Mouse (Mus musculus) cerebellum, postnatal 36 days (tissue): ENCODE measurements at regions not wholly inside any gene's neighbourhood (a gene's known extent, or its start where the extent isn't known, plus 50 kb on each side); places are given as distances from the start of the nearest gene placed in this dataset.
A peak's percentile ranks its signal among the peaks of the same experiment; 100 is the strongest.

Experiments
- DNase-seq, 2 experiments: peaks; one replicate each; pipeline ENCODE4 v3.0.0; 2021 to 2022; ENCODE audit warnings: mixed read lengths in 2 of 2

- DNase-seq, result no peak
Measured at GRCm38 (mm10) chr14:79852683-79853082, 81.6 kb upstream of the Pcdh8 start.

DNA sequence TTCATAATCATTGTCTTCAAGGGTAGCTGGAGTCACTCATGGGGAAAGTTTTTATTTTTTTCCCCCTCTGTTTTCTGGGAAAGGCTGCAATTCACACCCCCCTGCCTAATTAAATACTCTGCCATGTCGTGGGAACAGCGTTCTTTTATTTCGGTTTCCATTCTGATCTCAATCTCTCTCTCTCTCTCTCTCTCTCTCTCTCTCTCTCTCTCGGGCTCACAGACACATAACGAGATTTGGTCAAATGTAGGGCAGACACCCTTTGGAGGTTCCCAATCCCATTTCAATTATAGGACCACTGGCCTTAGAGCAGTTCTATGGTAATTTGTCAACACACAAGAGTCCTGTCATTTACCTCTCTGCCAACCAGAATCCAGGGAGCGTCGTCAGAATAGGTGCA is 80.7 kb upstream of the Pcdh8 start:
- DNase-seq, result no peak

- DNase-seq, result no peak
Measured at GRCm38 (mm10) chr14:79851231-79851630, 80.1 kb upstream of the Pcdh8 start.

DNA sequence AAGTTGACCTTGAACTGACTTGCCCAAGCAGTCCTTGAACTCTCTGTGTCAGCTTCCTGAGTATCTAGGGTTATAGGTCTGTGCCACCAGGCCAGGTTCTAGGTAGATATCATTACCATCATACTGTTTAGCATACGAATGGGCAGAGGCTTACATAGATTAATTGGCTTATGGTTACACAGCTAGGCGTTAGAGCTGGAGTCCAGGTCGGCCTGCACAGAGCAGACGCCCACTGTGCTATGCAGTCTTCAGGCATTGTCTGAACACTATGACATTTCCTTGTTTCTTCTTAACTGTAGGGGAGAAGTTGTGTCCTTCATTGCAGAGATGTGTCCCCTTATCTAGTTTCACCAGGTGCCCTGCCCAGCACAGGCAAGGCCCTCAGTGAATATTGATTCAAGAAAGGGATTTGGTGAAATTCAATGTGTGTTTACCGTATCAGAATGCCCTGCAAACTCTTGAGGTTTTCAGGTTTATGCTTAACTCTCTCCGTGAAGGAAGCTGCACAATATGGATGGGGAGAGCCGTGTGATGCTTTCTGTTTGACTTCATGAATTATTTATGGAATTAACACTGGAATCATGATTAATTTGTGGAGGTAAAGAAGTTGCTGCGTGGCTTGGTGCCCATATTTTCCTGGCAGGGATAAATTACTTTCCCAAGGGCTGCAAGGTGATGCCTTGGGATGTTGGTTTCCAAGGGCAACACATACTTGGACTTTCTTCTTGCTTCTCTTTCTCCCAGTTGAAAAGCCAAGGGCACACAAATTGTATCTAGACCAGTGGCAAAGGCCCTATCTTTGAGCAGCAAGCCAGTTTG is 78.7 kb upstream of the Pcdh8 start:
- no peak for DNase-seq

- DNase-seq, result no peak
Measured at GRCm38 (mm10) chr14:79848116-79848515, 77.0 kb upstream of the Pcdh8 start.

DNA sequence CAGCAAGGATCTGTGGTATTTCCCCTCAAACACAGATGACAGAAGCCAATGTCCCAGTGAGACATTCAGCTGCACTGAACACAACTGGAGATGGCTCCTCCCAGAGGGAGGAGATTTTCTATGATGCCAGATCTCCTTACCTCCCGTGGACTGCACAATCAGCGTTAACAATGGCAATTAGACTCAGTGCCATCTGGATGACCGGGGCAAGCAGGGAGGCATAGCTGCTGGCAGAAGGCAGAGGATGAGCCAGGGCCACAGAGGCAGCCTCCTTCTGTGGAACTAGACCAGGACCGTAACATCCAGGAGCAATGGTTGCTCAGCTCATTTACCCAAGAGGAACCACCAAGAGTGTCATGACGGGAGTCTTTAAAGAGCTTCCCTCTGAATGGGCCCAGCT is 73.2 kb upstream of the Pcdh8 start:
- DNase-seq, result no peak

DNA sequence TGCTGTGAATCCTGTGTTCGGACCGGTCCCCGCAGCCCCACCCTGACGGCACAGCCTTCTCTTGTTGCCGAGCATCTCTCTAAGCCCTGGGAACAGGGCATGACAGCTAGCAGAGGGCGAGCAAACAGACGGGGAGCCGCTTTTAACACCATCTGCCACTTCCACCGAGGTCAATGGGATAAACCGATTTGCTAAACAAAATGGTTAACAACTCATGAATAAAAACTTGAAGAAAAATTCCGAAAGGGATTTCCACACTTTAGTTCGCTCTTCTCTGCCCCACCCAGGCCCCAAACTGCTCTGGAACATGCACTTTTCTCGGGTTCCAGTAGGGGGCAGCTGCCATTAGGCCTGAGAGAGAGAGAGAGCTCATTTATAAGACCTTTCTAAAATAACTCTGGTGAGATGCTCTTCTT is 72.0 kb upstream of the Pcdh8 start:
- peak; percentile 48 to 49 for DNase-seq

GRCm38 (mm10) chr14:79842734-79843133 is 71.6 kb upstream of the Pcdh8 start:
- DNase-seq, result no peak

- no peak for DNase-seq
Measured at GRCm38 (mm10) chr14:79837101-79837500, 66.0 kb upstream of the Pcdh8 start.

- DNase-seq, result no peak
Measured at GRCm38 (mm10) chr14:79836186-79836585, 65.1 kb upstream of the Pcdh8 start.

DNA sequence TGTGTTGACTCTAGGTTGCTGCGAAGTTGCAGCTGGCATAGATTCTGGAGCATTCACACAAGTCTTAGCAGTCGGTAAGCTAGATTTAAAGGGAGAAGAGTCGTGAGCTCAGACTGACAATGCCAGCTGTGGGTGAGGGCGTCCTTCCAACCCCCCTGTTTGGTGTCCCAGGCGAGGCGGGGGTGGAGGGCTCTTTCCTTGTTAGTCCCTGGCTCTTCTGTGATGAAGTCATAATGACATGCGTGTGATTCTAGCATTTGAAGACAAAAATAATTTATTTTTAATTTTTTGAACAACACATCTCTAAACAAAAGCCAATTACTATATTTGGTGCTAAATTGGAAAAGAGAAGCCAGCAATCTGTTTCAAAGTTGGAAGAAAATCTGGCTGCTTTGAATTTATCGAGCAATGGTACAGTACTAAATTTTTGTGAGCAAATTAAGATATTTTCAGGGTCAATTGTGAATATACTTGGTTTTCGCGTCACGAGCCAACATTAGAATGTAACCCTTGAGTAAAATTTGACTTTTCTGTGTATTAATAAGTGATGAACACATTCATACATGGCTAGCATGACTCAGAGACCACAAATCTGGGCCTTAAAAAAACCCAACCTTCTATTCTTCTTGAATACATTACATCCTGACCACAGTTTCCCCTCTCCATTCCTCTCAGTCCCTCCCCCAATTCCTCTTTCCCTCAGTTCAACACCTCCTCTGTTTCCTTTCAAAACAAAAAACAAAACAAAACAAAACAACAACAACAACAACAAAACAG is 53.7 kb upstream of the Pcdh8 start:
- DNase-seq, result no peak

DNA sequence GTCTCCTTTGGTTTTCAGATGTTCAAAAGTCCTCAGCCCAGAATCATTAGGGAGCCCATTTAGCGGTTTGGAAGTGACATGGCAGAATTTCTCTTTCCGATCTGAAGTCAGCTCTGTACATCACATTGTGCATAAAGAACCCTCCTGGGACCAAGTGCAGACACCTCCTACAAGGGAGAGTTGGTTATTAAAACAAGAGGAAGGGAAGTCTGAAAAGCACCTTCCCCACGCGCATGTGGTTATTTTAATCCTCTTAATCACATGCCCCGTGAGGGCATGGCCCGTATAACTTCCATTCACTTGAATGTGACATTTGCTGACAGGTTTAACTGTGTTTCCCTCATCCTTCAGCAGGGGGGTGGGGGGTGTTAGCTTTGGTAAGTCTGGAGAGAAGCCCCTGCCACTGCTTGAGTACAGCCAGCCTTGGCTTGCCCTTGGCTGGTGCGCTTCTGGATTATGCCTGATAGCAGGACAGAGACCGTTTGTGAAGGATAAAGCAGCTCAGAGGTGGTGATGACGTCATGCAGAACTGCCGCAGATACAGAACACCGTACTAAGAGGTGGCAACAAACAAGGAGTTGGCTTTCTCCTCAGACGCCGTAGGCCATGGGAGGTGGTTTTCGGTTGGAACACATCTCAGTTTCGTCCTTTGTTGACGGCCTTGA is 51.5 kb upstream of the Pcdh8 start:
- DNase-seq, result no peak

- no peak for DNase-seq
Measured at GRCm38 (mm10) chr14:79822011-79822435, 50.9 kb upstream of the Pcdh8 start.

- DNase-seq, result no peak
Measured at GRCm38 (mm10) chr14:79821352-79822010, 50.4 kb upstream of the Pcdh8 start.
